Mouse (Mus musculus) A20 (cell line): ENCODE results near the gene Amh.

Experiments
- DNase-seq: peaks from one replicate; pipeline ENCODE4 v3.0.0-alpha.2; 2011; ENCODE audit warnings: low read depth, low spot score

Amh gene

GRCm38 (mm10) chr10:80804916-80805315 lies at the start of gene Amh:
Gene Amh, plus strand, starts transcription at chr10:80805243.
- no peak for DNase-seq

GRCm38 (mm10) chr10:80755291-80756015 lies 49.6 kb upstream of the Amh start:
- no peak for DNase-seq

GRCm38 (mm10) chr10:80756099-80756498 lies 48.9 kb upstream of the Amh start:
- DNase-seq = peak; percentile 24

GRCm38 (mm10) chr10:80756509-80756908 lies 48.5 kb upstream of the Amh start:
- no peak for DNase-seq

GRCm38 (mm10) chr10:80756967-80757366 lies 48.1 kb upstream of the Amh start:
- DNase-seq = peak; percentile 14

- DNase-seq = peak; percentile 69
These were observed 47.3 kb upstream of the Amh start for GRCm38 (mm10) chr10:80757717-80758116.

GRCm38 (mm10) chr10:80758651-80759050 lies 46.4 kb upstream of the Amh start:
- DNase-seq = no peak

- no peak for DNase-seq
These were observed 44.2 kb upstream of the Amh start for GRCm38 (mm10) chr10:80760596-80761524.

GRCm38 (mm10) chr10:80761821-80762220 lies 43.2 kb upstream of the Amh start:
- no peak for DNase-seq

- no peak for DNase-seq
These were observed 41.5 kb upstream of the Amh start for GRCm38 (mm10) chr10:80763502-80763901.

GRCm38 (mm10) chr10:80765746-80766145 lies 39.3 kb upstream of the Amh start:
- DNase-seq = no peak

GRCm38 (mm10) chr10:80766161-80766815 lies 38.8 kb upstream of the Amh start:
- DNase-seq = no peak

GRCm38 (mm10) chr10:80768365-80768764 lies 36.7 kb upstream of the Amh start:
- no peak for DNase-seq

- no peak for DNase-seq
These were observed 31.2 kb upstream of the Amh start for GRCm38 (mm10) chr10:80773816-80774215.

GRCm38 (mm10) chr10:80774549-80774948 lies 30.5 kb upstream of the Amh start:
- peak; percentile 49 for DNase-seq

GRCm38 (mm10) chr10:80774981-80775380 lies 30.1 kb upstream of the Amh start:
- no peak for DNase-seq

- DNase-seq = no peak
These were observed 29.3 kb upstream of the Amh start for GRCm38 (mm10) chr10:80775731-80776130.

- no peak for DNase-seq
These were observed 28.6 kb upstream of the Amh start for GRCm38 (mm10) chr10:80776358-80776869.

GRCm38 (mm10) chr10:80777123-80777522 lies 27.9 kb upstream of the Amh start:
- no peak for DNase-seq

GRCm38 (mm10) chr10:80779565-80779964 lies 25.5 kb upstream of the Amh start:
- DNase-seq = no peak

- DNase-seq = no peak
These were observed 20.7 kb upstream of the Amh start for GRCm38 (mm10) chr10:80784302-80784701.

GRCm38 (mm10) chr10:80784871-80785270 lies 20.2 kb upstream of the Amh start:
- DNase-seq = no peak
